Mouse (Mus musculus): Measurements from ENCODE around the gene Psg20. TPM values are rescaled to one million over a fixed set of nuclear protein-coding genes. Genes with fewer than 3 reads are reported as not detected.
"Not testable (repeated sequence)": the region's sequence is repeated elsewhere in the genome, so short reads cannot be mapped to it uniquely, and the experiment has no call there.

Gene Psg20
- polyA plus RNA-seq (2014; fragmentation: Nextera tagmentation; extraction: Ambion mirVana) = not detected in 2 replicates

GRCm38 (mm10) chr7:18686085-18686484, at the start of gene Psg20:
Gene Psg20, minus strand, starts transcription at chr7:18686185.
- Histone ChIP-seq H3K27ac (ENCODE audit: low read depth, low read length) (no peak within 1 kb of the TSS), H3K36me3 (ENCODE audit: control insufficient read depth, insufficient read depth, low read length) (no peaks in the 10 kb centered on the region), H3K4me3 (ENCODE audit: low read depth, low read length) (no peak within 1 kb of the TSS), H3K27me3 (replicated peaks; ENCODE audit: control insufficient read depth, insufficient read depth, low read length) (no peaks in the 10 kb centered on the region), H3K9me3 (replicated peaks; ENCODE audit: control insufficient read depth, low read length) (no peaks in the 10 kb centered on the region), H3K9ac (ENCODE audit: low read length) (no peak within 1 kb of the TSS), H3K4me2 (ENCODE audit: low read length) (no peak within 1 kb of the TSS), H3K4me1 (ENCODE audit: control insufficient read depth, insufficient read depth, low read length) (no peaks in the 10 kb centered on the region)
- no peak for DNase-seq (ENCODE audit: low spot score)
- no peak for ATAC-seq
- WGBS = 69% methylated on average over 2 of the region's 2 CpGs

GRCm38 (mm10) chr7:18734451-18734850, 48.5 kb upstream of the Psg20 start:
- DNase-seq (ENCODE audit: low spot score) = no peak

GRCm38 (mm10) chr7:18733111-18733510, 47.1 kb upstream of the Psg20 start:
- Histone ChIP-seq H3K27ac (ENCODE audit: low read depth, low read length) (no peak overlapping the region), H3K4me2 (ENCODE audit: low read length) (no peak overlapping the region), H3K4me3 (ENCODE audit: low read depth, low read length) (no peak overlapping the region), H3K27me3 (replicated peaks; ENCODE audit: control insufficient read depth, insufficient read depth, low read length) (no peaks in the 10 kb centered on the region), H3K4me1 (ENCODE audit: control insufficient read depth, insufficient read depth, low read length) (no peaks in the 10 kb centered on the region), H3K9me3 (replicated peaks; ENCODE audit: control insufficient read depth, low read length) (no peaks in the 10 kb centered on the region), H3K9ac (ENCODE audit: low read length) (no peak overlapping the region), H3K36me3 (ENCODE audit: control insufficient read depth, insufficient read depth, low read length) (no peaks in the 10 kb centered on the region)
- DNase-seq (ENCODE audit: low spot score) = no peak
- ATAC-seq = no peak

More at GRCm38 (mm10) chr7:18734451-18734850, 48.5 kb upstream of the Psg20 start:
- Histone ChIP-seq H3K9me3 (replicated peaks; ENCODE audit: control insufficient read depth, low read length) (no peaks in the 10 kb centered on the region), H3K4me2 (ENCODE audit: low read length) (no peak overlapping the region), H3K27ac (ENCODE audit: low read depth, low read length) (no peak overlapping the region), H3K36me3 (ENCODE audit: control insufficient read depth, insufficient read depth, low read length) (no peaks in the 10 kb centered on the region), H3K4me1 (ENCODE audit: control insufficient read depth, insufficient read depth, low read length) (no peaks in the 10 kb centered on the region), H3K9ac (ENCODE audit: low read length) (no peak overlapping the region), H3K4me3 (ENCODE audit: low read depth, low read length) (no peak overlapping the region), H3K27me3 (replicated peaks; ENCODE audit: control insufficient read depth, insufficient read depth, low read length) (no peaks in the 10 kb centered on the region)
- no peak for ATAC-seq
- WGBS = 92% methylated on average over 1 of the region's 1 CpGs

- no peaks in the 10 kb centered on the region for H3K9me3 ChIP-seq (replicated peaks; ENCODE audit: control insufficient read depth, low read length)
- H3K4me1 ChIP-seq (ENCODE audit: control insufficient read depth, insufficient read depth, low read length) = no peaks in the 10 kb centered on the region
- no peak for DNase-seq (ENCODE audit: low spot score)
- no peak for ATAC-seq
- no peak overlapping the region for H3K4me3 ChIP-seq (ENCODE audit: low read depth, low read length)
- H3K27ac ChIP-seq (ENCODE audit: low read depth, low read length) = no peak overlapping the region
- no peaks in the 10 kb centered on the region for H3K27me3 ChIP-seq (replicated peaks; ENCODE audit: control insufficient read depth, insufficient read depth, low read length)
- H3K4me2 ChIP-seq (ENCODE audit: low read length) = no peak overlapping the region
- no peak overlapping the region for H3K9ac ChIP-seq (ENCODE audit: low read length)
- 85% methylated on average over 1 of the region's 1 CpGs for WGBS
- no peaks in the 10 kb centered on the region for H3K36me3 ChIP-seq (ENCODE audit: control insufficient read depth, insufficient read depth, low read length)
Observed at GRCm38 (mm10) chr7:18728391-18728790, 42.4 kb upstream of the Psg20 start.

- not testable (repeated sequence) for ATAC-seq; H3K4me1 ChIP-seq (ENCODE audit: control insufficient read depth, insufficient read depth, low read length); H3K36me3 ChIP-seq (ENCODE audit: control insufficient read depth, insufficient read depth, low read length); H3K9ac ChIP-seq (ENCODE audit: low read length); H3K4me3 ChIP-seq (ENCODE audit: low read depth, low read length); H3K27me3 ChIP-seq (replicated peaks; ENCODE audit: control insufficient read depth, insufficient read depth, low read length); H3K9me3 ChIP-seq (replicated peaks; ENCODE audit: control insufficient read depth, low read length); H3K4me2 ChIP-seq (ENCODE audit: low read length); DNase-seq (ENCODE audit: low spot score); H3K27ac ChIP-seq (ENCODE audit: low read depth, low read length)
Observed at GRCm38 (mm10) chr7:18725931-18726330, 39.9 kb upstream of the Psg20 start.

GRCm38 (mm10) chr7:18724001-18724400, 38.0 kb upstream of the Psg20 start:
- DNase-seq (ENCODE audit: low spot score) (no peak), ATAC-seq (no peak)
- Histone ChIP-seq H3K4me2 (ENCODE audit: low read length) (no peak overlapping the region), H3K36me3 (ENCODE audit: control insufficient read depth, insufficient read depth, low read length) (no peaks in the 10 kb centered on the region), H3K27me3 (replicated peaks; ENCODE audit: control insufficient read depth, insufficient read depth, low read length) (no peaks in the 10 kb centered on the region), H3K9me3 (replicated peaks; ENCODE audit: control insufficient read depth, low read length) (no peaks in the 10 kb centered on the region), H3K4me3 (ENCODE audit: low read depth, low read length) (no peak overlapping the region), H3K27ac (ENCODE audit: low read depth, low read length) (no peak overlapping the region), H3K9ac (ENCODE audit: low read length) (no peak overlapping the region), H3K4me1 (ENCODE audit: control insufficient read depth, insufficient read depth, low read length) (no peaks in the 10 kb centered on the region)
- WGBS = 88% methylated on average over 6 of the region's 6 CpGs

GRCm38 (mm10) chr7:18717790-18718189, 31.8 kb upstream of the Psg20 start, which contains the start of gene Psg22:
Gene Psg22, plus strand, starts transcription at chr7:18718090.
- 48% methylated on average over 2 of the region's 2 CpGs for WGBS
- DNase-seq (ENCODE audit: low spot score) (no peak), ATAC-seq (no peak)
- H3K36me3 ChIP-seq (ENCODE audit: control insufficient read depth, insufficient read depth, low read length) = no peaks in the 10 kb centered on the region
- no peaks in the 10 kb centered on the region for H3K9me3 ChIP-seq (replicated peaks; ENCODE audit: control insufficient read depth, low read length)
- H3K27me3 ChIP-seq (replicated peaks; ENCODE audit: control insufficient read depth, insufficient read depth, low read length) = no peaks in the 10 kb centered on the region
- H3K9ac ChIP-seq (ENCODE audit: low read length) = no peak within 1 kb of the TSS
- no peak within 1 kb of the TSS for H3K4me3 ChIP-seq (ENCODE audit: low read depth, low read length)
- no peaks in the 10 kb centered on the region for H3K4me1 ChIP-seq (ENCODE audit: control insufficient read depth, insufficient read depth, low read length)
- H3K4me2 ChIP-seq (ENCODE audit: low read length) = no peak within 1 kb of the TSS
- no peak within 1 kb of the TSS for H3K27ac ChIP-seq (ENCODE audit: low read depth, low read length)

GRCm38 (mm10) chr7:18715546-18715945, 29.6 kb upstream of the Psg20 start:
- Histone ChIP-seq H3K27me3 (replicated peaks; ENCODE audit: control insufficient read depth, insufficient read depth, low read length) (no peaks in the 10 kb centered on the region), H3K4me3 (ENCODE audit: low read depth, low read length) (no peak overlapping the region), H3K9me3 (replicated peaks; ENCODE audit: control insufficient read depth, low read length) (no peaks in the 10 kb centered on the region), H3K4me2 (ENCODE audit: low read length) (no peak overlapping the region), H3K36me3 (ENCODE audit: control insufficient read depth, insufficient read depth, low read length) (no peaks in the 10 kb centered on the region), H3K4me1 (ENCODE audit: control insufficient read depth, insufficient read depth, low read length) (no peaks in the 10 kb centered on the region), H3K27ac (ENCODE audit: low read depth, low read length) (no peak overlapping the region), H3K9ac (ENCODE audit: low read length) (no peak overlapping the region)
- WGBS = 52% methylated on average over 4 of the region's 4 CpGs
- no peak for DNase-seq (ENCODE audit: low spot score)
- ATAC-seq = no peak

GRCm38 (mm10) chr7:18710846-18711245, 24.9 kb upstream of the Psg20 start:
- Histone ChIP-seq H3K9ac (ENCODE audit: low read length) (no peak overlapping the region), H3K4me2 (ENCODE audit: low read length) (no peak overlapping the region), H3K4me3 (ENCODE audit: low read depth, low read length) (no peak overlapping the region), H3K27ac (ENCODE audit: low read depth, low read length) (no peak overlapping the region), H3K9me3 (replicated peaks; ENCODE audit: control insufficient read depth, low read length) (no peaks in the 10 kb centered on the region), H3K36me3 (ENCODE audit: control insufficient read depth, insufficient read depth, low read length) (no peaks in the 10 kb centered on the region), H3K27me3 (replicated peaks; ENCODE audit: control insufficient read depth, insufficient read depth, low read length) (no peaks in the 10 kb centered on the region), H3K4me1 (ENCODE audit: control insufficient read depth, insufficient read depth, low read length) (no peaks in the 10 kb centered on the region)
- WGBS = 75% methylated on average over 1 of the region's 1 CpGs
- no peak for DNase-seq (ENCODE audit: low spot score)
- ATAC-seq = no peak

Data from forebrain, embryonic 14.5 days (tissue).